Comparison of ENCODE assay signal across 8 mouse cellular contexts in the genomic region with DNA sequence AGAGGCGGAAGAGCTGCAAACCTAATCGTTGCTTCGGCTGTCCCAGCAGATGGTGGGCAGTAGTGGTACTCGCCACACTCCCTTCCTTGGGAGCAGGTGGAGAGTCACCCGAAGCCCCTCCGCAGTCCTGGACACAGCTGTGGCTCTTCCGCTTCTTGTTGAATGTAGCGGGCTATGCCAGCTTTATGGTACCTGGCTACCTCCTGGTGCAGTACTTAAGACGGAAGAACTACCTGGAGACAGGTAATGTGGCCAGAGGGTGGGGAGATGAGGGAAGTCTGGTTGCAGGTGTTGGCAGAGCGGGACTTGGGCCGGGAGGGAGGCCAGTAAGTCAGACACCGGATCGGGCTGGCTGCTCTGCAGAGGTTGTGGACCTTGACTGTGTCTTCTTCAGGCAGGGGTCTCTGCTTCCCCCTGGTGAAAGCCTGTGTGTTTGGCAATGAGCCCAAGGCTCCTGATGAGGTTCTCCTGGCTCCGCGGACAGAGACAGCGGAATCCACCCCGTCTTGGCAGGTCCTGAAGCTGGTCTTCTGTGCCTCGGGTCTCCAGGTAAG. TPM values are rescaled to one million over a fixed set of nuclear protein-coding genes. Genes with fewer than 3 reads are reported as not detected.
DNase-seq lines count a peak whose midpoint lies in the region; ATAC-seq lines count a peak whose summit lies in the region.

No protein-coding gene starts in this region.

- H3K27ac ChIP-seq in kidney, embryonic 14.5 days (ENCODE audit: low read depth, low read length), result peak overlapping the region; percentile 90; the same call in 1 of the 2 replicates
- no peak overlapping the region; the same call in 1 of the 2 replicates for H3K27ac ChIP-seq in heart, embryonic 16.5 days (ENCODE audit: low read length)
- H3K27ac ChIP-seq in macrophage, result peak overlapping the region; percentile 34

- peaks cover 46% of the 10 kb centered on the region for H3K36me3 ChIP-seq in kidney, embryonic 14.5 days (ENCODE audit: control insufficient read depth, insufficient read depth, low read length)
- peaks cover 36% of the 10 kb centered on the region for H3K36me3 ChIP-seq in heart, embryonic 16.5 days (ENCODE audit: control insufficient read depth, insufficient read depth)
- peaks cover 47% of the 10 kb centered on the region for H3K36me3 ChIP-seq in macrophage (ENCODE audit: inconsistent target)

- 0 out of 2 replicates have a peak, but pooled peaks have one; percentile 7 for ATAC-seq in kidney, embryonic 14.5 days (ENCODE audit: low FRiP score, low TSS enrichment)
- no peak for ATAC-seq in heart, embryonic 16.5 days (replicated peaks; ENCODE audit: extremely low read depth, insufficient read depth, low FRiP score)

- no peaks in the 10 kb centered on the region for H3K9me3 ChIP-seq in kidney, embryonic 14.5 days (ENCODE audit: control insufficient read depth, low read length)
- H3K9me3 ChIP-seq in heart, embryonic 16.5 days (replicated peaks; ENCODE audit: control insufficient read depth, low read length), result no peaks in the 10 kb centered on the region

- H3K4me1 ChIP-seq in kidney, embryonic 14.5 days (ENCODE audit: control insufficient read depth, insufficient read depth, low read length), result no peaks in the 10 kb centered on the region; the same call in 1 of the 2 replicates
- peaks cover 23% of the 10 kb centered on the region for H3K4me1 ChIP-seq in heart, embryonic 16.5 days (ENCODE audit: control insufficient read depth, insufficient read depth, low read length)

- peak overlapping the region; percentile 89 for H3K9ac ChIP-seq in kidney, embryonic 14.5 days (ENCODE audit: low read depth, low read length)
- H3K9ac ChIP-seq in heart, embryonic 16.5 days (ENCODE audit: low read length), result peak overlapping the region; percentile 99

- H3K27me3 ChIP-seq in kidney, embryonic 14.5 days (ENCODE audit: control insufficient read depth, insufficient read depth, low read length), result no peaks in the 10 kb centered on the region
- H3K27me3 ChIP-seq in heart, embryonic 16.5 days (ENCODE audit: control insufficient read depth, insufficient read depth, low read length), result no peaks in the 10 kb centered on the region

- no peak for DNase-seq in kidney, adult 9 months
- DNase-seq in NIH3T3 (ENCODE audit: low read depth), result peak; percentile 26
- no peak for DNase-seq in urinary bladder, postnatal 10 days (ENCODE audit: low spot score)
- no peak for DNase-seq in ovary, postnatal 10 days (ENCODE audit: low spot score)
- DNase-seq in layer of hippocampus, adult 18-20 months (ENCODE audit: low spot score in 2 of 2), result no peak

- peak overlapping the region; percentile 89 for H3K4me3 ChIP-seq in kidney, embryonic 14.5 days (ENCODE audit: low read length)
- peak overlapping the region; percentile 96 for H3K4me3 ChIP-seq in heart, embryonic 16.5 days (ENCODE audit: low read length)
- peak overlapping the region; percentile 73 for H3K4me3 ChIP-seq in macrophage (ENCODE audit: inconsistent target)

- peaks cover 19% of the 10 kb centered on the region for H3K79me2 ChIP-seq in macrophage (ENCODE audit: inconsistent target)

- peak overlapping the region; percentile 85 for H3K4me2 ChIP-seq in kidney, embryonic 14.5 days (replicated peaks; ENCODE audit: low read depth, low read length)
- peak overlapping the region; percentile 99 for H3K4me2 ChIP-seq in heart, embryonic 16.5 days (ENCODE audit: low read depth, low read length)

- 12% methylated on average over 18 of the region's 18 CpGs for WGBS in kidney, embryonic 14.5 days
- WGBS in heart, embryonic 16.5 days, result 16% methylated on average over 18 of the region's 18 CpGs
- WGBS in macrophage (ENCODE audit: missing documents), result 27% methylated on average over 16 of the region's 18 CpGs

RNA-seq across cellular contexts. Expression of gene Slc35b2, which starts 0.9 kb away (rescaled TPM):
- 122 and 140 TPM in 2 replicates for polyA plus RNA-seq in kidney, embryonic 14.5 days (2014; fragmentation: Nextera tagmentation; extraction: Ambion mirVana)
- 89.4 and 89.9 TPM in 2 replicates for polyA plus RNA-seq in heart, embryonic 16.5 days (2015; fragmentation: Nextera tagmentation; extraction: Ambion mirVana)
- 100 to 1,000 TPM in 12 of 26 experiments, 10 to 100 TPM in 14; 21.2 to 410 (median 74.1) TPM for total RNA-seq in macrophage (2018; cell fraction: chromatin; rRNA removed)
- total RNA-seq in macrophage (2018; cell fraction: cytosol; rRNA removed), result 10 to 100 TPM; 41.0 to 71.6 (median 56.5) TPM
- 100 to 1,000 TPM in 13 of 26 experiments, 10 to 100 TPM in 13; 49.8 to 383 (median 91.4) TPM for total RNA-seq in macrophage (2018; cell fraction: nucleus; rRNA removed)
- polyA plus RNA-seq in macrophage (2018), result 41.2 to 72.8 TPM (median 58.2 TPM) in 3 replicates
- total RNA-seq in layer of hippocampus, adult 18-20 months (2021), result 10 to 100 TPM; 26.2 to 29.9 TPM

RNA-seq across cellular contexts. Expression of gene Hsp90ab1, which starts 8.5 kb away (rescaled TPM):
- 1,653 and 1,961 TPM in 2 replicates for polyA plus RNA-seq in kidney, embryonic 14.5 days (2014; fragmentation: Nextera tagmentation; extraction: Ambion mirVana)
- 1,191 and 1,235 TPM in 2 replicates for polyA plus RNA-seq in heart, embryonic 16.5 days (2015; fragmentation: Nextera tagmentation; extraction: Ambion mirVana)
- 100 to 1,000 TPM in 24 of 26 experiments, 10 to 100 TPM in 2; 75.3 to 326 (median 157) TPM for total RNA-seq in macrophage (2018; cell fraction: chromatin; rRNA removed)
- total RNA-seq in macrophage (2018; cell fraction: cytosol; rRNA removed), result 1,000 to 10,000 TPM in 1 of 26 experiments, 100 to 1,000 TPM in 25; 478 to 1,021 (median 622) TPM
- total RNA-seq in macrophage (2018; cell fraction: nucleus; rRNA removed), result 100 to 1,000 TPM; 134 to 740 (median 322) TPM
- 519 to 1,022 TPM (median 909 TPM) in 3 replicates for polyA plus RNA-seq in macrophage (2018)
- 1,000 to 10,000 TPM; 1,799 to 1,827 TPM for total RNA-seq in layer of hippocampus, adult 18-20 months (2021)

RNA-seq across cellular contexts. Expression of gene Nfkbie, which starts 9.1 kb away (rescaled TPM):
- polyA plus RNA-seq in kidney, embryonic 14.5 days (2014; fragmentation: Nextera tagmentation; extraction: Ambion mirVana), result 3.5 and 4.8 TPM in 2 replicates
- polyA plus RNA-seq in heart, embryonic 16.5 days (2015; fragmentation: Nextera tagmentation; extraction: Ambion mirVana), result 5.3 and 10.9 TPM in 2 replicates
- total RNA-seq in macrophage (2018; cell fraction: chromatin; rRNA removed), result 100 to 1,000 TPM in 18 of 26 experiments, 10 to 100 TPM in 8; 11.3 to 677 (median 279) TPM
- 100 to 1,000 TPM in 8 of 26 experiments, 10 to 100 TPM in 16, 1 to 10 TPM in 2; 7.9 to 269 (median 43.5) TPM for total RNA-seq in macrophage (2018; cell fraction: cytosol; rRNA removed)
- 100 to 1,000 TPM in 19 of 26 experiments, 10 to 100 TPM in 6, 1 to 10 TPM in 1; 9.8 to 645 (median 296) TPM for total RNA-seq in macrophage (2018; cell fraction: nucleus; rRNA removed)
- polyA plus RNA-seq in macrophage (2018), result 5.5 to 11.3 TPM (median 9.9 TPM) in 3 replicates
- total RNA-seq in layer of hippocampus, adult 18-20 months (2021), result 1 to 10 TPM; 2.3 to 2.5 TPM

RNA-seq across cellular contexts. Expression of gene Tmem151b, which starts 15.1 kb away (rescaled TPM):
- polyA plus RNA-seq in kidney, embryonic 14.5 days (2014; fragmentation: Nextera tagmentation; extraction: Ambion mirVana), result 1.7 and 2.0 TPM in 2 replicates
- 1.2 and 1.9 TPM in 2 replicates for polyA plus RNA-seq in heart, embryonic 16.5 days (2015; fragmentation: Nextera tagmentation; extraction: Ambion mirVana)
- total RNA-seq in macrophage (2018; cell fraction: chromatin; rRNA removed), result under 1 TPM in 2 of 26 experiments, not detected in 24; 0.13 to 0.20 TPM
- not detected for total RNA-seq in macrophage (2018; cell fraction: cytosol; rRNA removed)
- under 1 TPM in 2 of 26 experiments, not detected in 24; 0.12 to 0.20 TPM for total RNA-seq in macrophage (2018; cell fraction: nucleus; rRNA removed)
- polyA plus RNA-seq in macrophage (2018), result 0.03 TPM in 1 of 3 replicates, not detected in the others
- total RNA-seq in layer of hippocampus, adult 18-20 months (2021), result 100 to 1,000 TPM; 112 to 119 TPM

RNA-seq across cellular contexts. Expression of gene Slc29a1, which starts 34.8 kb away (rescaled TPM):
- 61.4 and 83.5 TPM in 2 replicates for polyA plus RNA-seq in kidney, embryonic 14.5 days (2014; fragmentation: Nextera tagmentation; extraction: Ambion mirVana)
- 110 and 137 TPM in 2 replicates for polyA plus RNA-seq in heart, embryonic 16.5 days (2015; fragmentation: Nextera tagmentation; extraction: Ambion mirVana)
- 100 to 1,000 TPM in 1 of 26 experiments, 10 to 100 TPM in 25; 14.6 to 121 (median 42.6) TPM for total RNA-seq in macrophage (2018; cell fraction: chromatin; rRNA removed)
- total RNA-seq in macrophage (2018; cell fraction: cytosol; rRNA removed), result 10 to 100 TPM; 33.8 to 79.3 (median 46.1) TPM
- 100 to 1,000 TPM in 2 of 26 experiments, 10 to 100 TPM in 24; 34.5 to 101 (median 54.4) TPM for total RNA-seq in macrophage (2018; cell fraction: nucleus; rRNA removed)
- 69.7 to 95.8 TPM (median 74.1 TPM) in 3 replicates for polyA plus RNA-seq in macrophage (2018)
- 10 to 100 TPM; 16.4 to 20.4 TPM for total RNA-seq in layer of hippocampus, adult 18-20 months (2021)
